Mouse (Mus musculus) E14TG2a.4 (cell line): Measurements from ENCODE around the gene Fkbp15.

Experiments used
- CTCF ChIP-seq: conservative IDR thresholded peaks from 2 replicates; pipeline ENCODE4 v1.5.1; 2014; ENCODE audit warnings: low read length
- NANOG ChIP-seq: IDR thresholded peaks from 2 replicates; pipeline ENCODE4 v1.6.1; 2014; ENCODE audit warnings: borderline replicate concordance, low read length, mixed read lengths

GRCm38 (mm10) chr4:62322684-62323083 is 37.7 kb downstream of the Fkbp15 start:
- TF ChIP-seq CTCF (no peak), NANOG (no peak)
